Mouse (Mus musculus): ENCODE measurements around the gene Xrcc2. TPM values are rescaled to one million over a fixed set of nuclear protein-coding genes. Genes with fewer than 3 reads are reported as not detected.

Gene Xrcc2
- 5.7 TPM for polyA plus RNA-seq (2015; fragmentation: Illumina TruSeq; extraction: RNeasy Lipid Tissue Mini Kit (QIAGEN cat#74804); ENCODE audit: insufficient read depth, low replicate concordance)

GRCm38 (mm10) chr5:25705567-25706349, at the start of gene Xrcc2:
Xrcc2 (minus strand) TSS chr5:25705825.

Other genes starting within 250 kb of the Xrcc2 start
- 101 TPM for gene Kmt2c, start 207.0 kb downstream of the Xrcc2 start, polyA plus RNA-seq (2015; fragmentation: Illumina TruSeq; extraction: RNeasy Lipid Tissue Mini Kit (QIAGEN cat#74804); ENCODE audit: insufficient read depth, low replicate concordance)
- not detected for gene Cct8l1, start 189.8 kb downstream of the Xrcc2 start, polyA plus RNA-seq (2015; fragmentation: Illumina TruSeq; extraction: RNeasy Lipid Tissue Mini Kit (QIAGEN cat#74804); ENCODE audit: insufficient read depth, low replicate concordance)
- 2.5 TPM for gene Actr3b, start 54.2 kb upstream of the Xrcc2 start, polyA plus RNA-seq (2015; fragmentation: Illumina TruSeq; extraction: RNeasy Lipid Tissue Mini Kit (QIAGEN cat#74804); ENCODE audit: insufficient read depth, low replicate concordance)
- gene Gm21663, start 236.6 kb upstream of the Xrcc2 start, polyA plus RNA-seq (2015; fragmentation: Illumina TruSeq; extraction: RNeasy Lipid Tissue Mini Kit (QIAGEN cat#74804); ENCODE audit: insufficient read depth, low replicate concordance): not detected
- not detected for gene Gm21671, start 248.6 kb upstream of the Xrcc2 start, polyA plus RNA-seq (2015; fragmentation: Illumina TruSeq; extraction: RNeasy Lipid Tissue Mini Kit (QIAGEN cat#74804); ENCODE audit: insufficient read depth, low replicate concordance)

Measured in spleen, adult 10 weeks (tissue).